Mouse (Mus musculus) midbrain, embryonic 13.5 days (tissue): ENCODE data around the gene Ano6. TPM values are rescaled to one million over a fixed set of nuclear protein-coding genes. Genes with fewer than 3 reads are reported as not detected.
A peak's percentile ranks its signal among the peaks of the same experiment; 100 is the strongest.

ENCODE experiments used
- ATAC-seq: fragments of 200-750 bp; cut with Nextera tagmentation; 2 replicates; pipeline ENCODE4 v1.8.0; 2017; ENCODE audit warnings: mild to moderate bottlenecking, moderate TSS enrichment, moderate library complexity
- H3K27ac ChIP-seq: fragments of 300-500 bp; sonication (generic); 2 replicates; pipeline ENCODE4 v1.5.1; 2015; ENCODE audit warnings: inconsistent platforms, mild to moderate bottlenecking, moderate library complexity
- H3K27me3 ChIP-seq: fragments of 300-500 bp; sonication (generic); 2 replicates; pipeline ENCODE4 v1.6.1; 2015; ENCODE audit warnings: mild to moderate bottlenecking, inconsistent platforms
- H3K36me3 ChIP-seq: fragments of 300-500 bp; sonication (generic); 2 replicates; pipeline ENCODE4 v1.6.1; 2015; ENCODE audit warnings: mild to moderate bottlenecking, inconsistent platforms
- H3K4me1 ChIP-seq: fragments of 300-500 bp; sonication (generic); replicated peaks from 2 replicates; pipeline ENCODE4 v1.6.1; 2015; ENCODE audit warnings: inconsistent platforms
- H3K4me2 ChIP-seq: fragments of 300-500 bp; sonication (generic); replicated peaks from 2 replicates; pipeline ENCODE4 v1.6.1; 2015; ENCODE audit warnings: moderate library complexity, mild to moderate bottlenecking, inconsistent platforms
- H3K4me3 ChIP-seq: fragments of 300-500 bp; sonication (generic); replicated peaks from 2 replicates; pipeline ENCODE4 v1.5.1; 2015; ENCODE audit warnings: mild to moderate bottlenecking, inconsistent platforms
- H3K9ac ChIP-seq: fragments of 300-500 bp; sonication (generic); replicated peaks from 2 replicates; pipeline ENCODE4 v1.6.1; 2015; ENCODE audit warnings: mild to moderate bottlenecking, inconsistent platforms
- H3K9me3 ChIP-seq: fragments of 300-500 bp; sonication (generic); 2 replicates; pipeline ENCODE4 v1.6.1; 2016; ENCODE audit warnings: mild to moderate bottlenecking, inconsistent platforms
- WGBS: fragments of 180-500 bp; shearing (Covaris S2); methylation state at CpG from one replicate; pipeline ENCODE4 v1.1.7; 2015; 5-methylcytosine and 5-hydroxymethylcytosine counted together
- polyA plus RNA-seq: library from polyadenylated mRNA; unstranded; fragments of >200 nt; fragmentation: Nextera tagmentation; extraction: Ambion mirVana; gene quantifications from 2 replicates; pipeline ENCODE4 v1.2.1, GENCODE M21; 2015

Ano6 gene
- polyA plus RNA-seq, 1 experiment from 2014 or later = 26.8 TPM

- Histone ChIP-seq H3K36me3 (no peaks in the 10 kb centered on the region), H3K4me1 (peaks cover 41% of the 10 kb centered on the region), H3K9ac (no peak overlapping the region), H3K4me3 (peak overlapping the region; percentile 82; the same call in 1 of the 2 replicates), H3K9me3 (peaks cover 1% of the 10 kb centered on the region; the same call in 1 of the 2 replicates), H3K27me3 (peaks cover 6% of the 10 kb centered on the region), H3K27ac (no peak overlapping the region), H3K4me2 (peak overlapping the region; percentile 80)
- 81% methylated on average over 25 of the region's 25 CpGs for WGBS
- no peak for ATAC-seq
Observed at GRCm38 (mm10) chr15:95792261-95793260, 1.9 kb downstream of the Ano6 start.

GRCm38 (mm10) chr15:95793748-95794491, 3.3 kb downstream of the Ano6 start:
- 96% methylated on average over 9 of the region's 9 CpGs for WGBS

GRCm38 (mm10) chr15:95794611-95795565, 4.2 kb downstream of the Ano6 start:
- no peaks in the 10 kb centered on the region for H3K9me3 ChIP-seq
- no peaks in the 10 kb centered on the region for H3K27me3 ChIP-seq
- no peaks in the 10 kb centered on the region for H3K36me3 ChIP-seq
- no peak overlapping the region for H3K27ac ChIP-seq
- no peak overlapping the region for H3K4me2 ChIP-seq
- no peak overlapping the region for H3K4me3 ChIP-seq
- H3K4me1 ChIP-seq = peaks cover 37% of the 10 kb centered on the region
- H3K9ac ChIP-seq = no peak overlapping the region
- ATAC-seq = no peak
- WGBS = 83% methylated on average over 10 of the region's 10 CpGs

More at GRCm38 (mm10) chr15:95793748-95794491, 3.3 kb downstream of the Ano6 start:
- no peak for ATAC-seq
- Histone ChIP-seq H3K4me2 (no peak overlapping the region), H3K36me3 (no peaks in the 10 kb centered on the region), H3K4me1 (peaks cover 41% of the 10 kb centered on the region), H3K27me3 (peaks cover 6% of the 10 kb centered on the region), H3K9ac (no peak overlapping the region), H3K9me3 (no peaks in the 10 kb centered on the region), H3K4me3 (no peak overlapping the region), H3K27ac (no peak overlapping the region)

- no peak overlapping the region for H3K4me3 ChIP-seq
- no peak for ATAC-seq
- no peaks in the 10 kb centered on the region for H3K27me3 ChIP-seq
- 0 out of 2 replicates have a peak, but pooled peaks cover 3% of the 10 kb centered on the region for H3K36me3 ChIP-seq
- 83% methylated on average over 5 of the region's 5 CpGs for WGBS
- H3K9me3 ChIP-seq = no peaks in the 10 kb centered on the region
- H3K9ac ChIP-seq = no peak overlapping the region
- no peak overlapping the region for H3K4me2 ChIP-seq
- no peak overlapping the region for H3K27ac ChIP-seq
- H3K4me1 ChIP-seq = peaks cover 33% of the 10 kb centered on the region
Observed at GRCm38 (mm10) chr15:95796062-95796461, 5.4 kb downstream of the Ano6 start.

- Histone ChIP-seq H3K9ac (no peak overlapping the region), H3K27me3 (no peaks in the 10 kb centered on the region), H3K4me1 (peaks cover 30% of the 10 kb centered on the region), H3K36me3 (0 out of 2 replicates have a peak, but pooled peaks cover 3% of the 10 kb centered on the region), H3K4me3 (no peak overlapping the region), H3K4me2 (no peak overlapping the region), H3K9me3 (no peaks in the 10 kb centered on the region), H3K27ac (no peak overlapping the region)
- WGBS = 77% methylated on average over 9 of the region's 9 CpGs
- no peak for ATAC-seq
Observed at GRCm38 (mm10) chr15:95797144-95797983, 6.7 kb downstream of the Ano6 start.

GRCm38 (mm10) chr15:95798266-95798665, 7.6 kb downstream of the Ano6 start:
- ATAC-seq = no peak
- 89% methylated on average over 7 of the region's 7 CpGs for WGBS
- Histone ChIP-seq H3K9ac (no peak overlapping the region), H3K9me3 (no peaks in the 10 kb centered on the region), H3K4me3 (no peak overlapping the region), H3K4me1 (peaks cover 28% of the 10 kb centered on the region), H3K4me2 (no peak overlapping the region), H3K27me3 (no peaks in the 10 kb centered on the region), H3K27ac (no peak overlapping the region), H3K36me3 (0 out of 2 replicates have a peak, but pooled peaks cover 3% of the 10 kb centered on the region)

GRCm38 (mm10) chr15:95799632-95800031, 9.0 kb downstream of the Ano6 start:
- no peak overlapping the region for H3K27ac ChIP-seq
- ATAC-seq = no peak
- H3K27me3 ChIP-seq = no peaks in the 10 kb centered on the region
- H3K4me2 ChIP-seq = no peak overlapping the region
- H3K36me3 ChIP-seq = 0 out of 2 replicates have a peak, but pooled peaks cover 3% of the 10 kb centered on the region
- no peaks in the 10 kb centered on the region for H3K9me3 ChIP-seq
- peaks cover 23% of the 10 kb centered on the region for H3K4me1 ChIP-seq
- no peak overlapping the region for H3K9ac ChIP-seq
- H3K4me3 ChIP-seq = no peak overlapping the region
- WGBS = 98% methylated on average over 5 of the region's 5 CpGs

GRCm38 (mm10) chr15:95800051-95800450, 9.4 kb downstream of the Ano6 start:
- no peak overlapping the region for H3K4me3 ChIP-seq
- no peak overlapping the region for H3K27ac ChIP-seq
- H3K4me2 ChIP-seq = no peak overlapping the region
- H3K27me3 ChIP-seq = no peaks in the 10 kb centered on the region
- 0 out of 2 replicates have a peak, but pooled peaks cover 3% of the 10 kb centered on the region for H3K36me3 ChIP-seq
- peaks cover 24% of the 10 kb centered on the region for H3K4me1 ChIP-seq
- no peaks in the 10 kb centered on the region for H3K9me3 ChIP-seq
- ATAC-seq = no peak
- H3K9ac ChIP-seq = no peak overlapping the region

GRCm38 (mm10) chr15:95801261-95801979, 10.8 kb downstream of the Ano6 start:
- H3K4me1 ChIP-seq = peaks cover 26% of the 10 kb centered on the region
- H3K27ac ChIP-seq = no peak overlapping the region
- no peak overlapping the region for H3K4me3 ChIP-seq
- WGBS = 59% methylated on average over 21 of the region's 21 CpGs
- no peak for ATAC-seq
- H3K27me3 ChIP-seq = no peaks in the 10 kb centered on the region
- H3K9me3 ChIP-seq = no peaks in the 10 kb centered on the region
- 0 out of 2 replicates have a peak, but pooled peaks cover 3% of the 10 kb centered on the region for H3K36me3 ChIP-seq
- H3K9ac ChIP-seq = no peak overlapping the region
- no peak overlapping the region for H3K4me2 ChIP-seq

- no peak overlapping the region for H3K4me3 ChIP-seq
- no peaks in the 10 kb centered on the region for H3K27me3 ChIP-seq
- H3K4me2 ChIP-seq = no peak overlapping the region
- no peak overlapping the region for H3K27ac ChIP-seq
- WGBS = 89% methylated on average over 6 of the region's 6 CpGs
- peaks cover 26% of the 10 kb centered on the region for H3K4me1 ChIP-seq
- ATAC-seq = no peak
- 0 out of 2 replicates have a peak, but pooled peaks cover 3% of the 10 kb centered on the region for H3K36me3 ChIP-seq
- H3K9ac ChIP-seq = no peak overlapping the region
- H3K9me3 ChIP-seq = no peaks in the 10 kb centered on the region
Observed at GRCm38 (mm10) chr15:95802140-95802539, 11.5 kb downstream of the Ano6 start.
